Mouse (Mus musculus) hindbrain, embryonic 11.5 days (tissue): ENCODE results near the gene Btbd1. TPM values are rescaled to one million over a fixed set of nuclear protein-coding genes. Genes with fewer than 3 reads are reported as not detected.
"Not testable (repeated sequence)": the region's sequence is repeated elsewhere in the genome, so short reads cannot be mapped to it uniquely, and the experiment has no call there.

ENCODE experiments used
- ATAC-seq: fragments of 200-750 bp; cut with Nextera tagmentation; 2 replicates; pipeline ENCODE4 v1.8.0; 2017; ENCODE audit warnings: mild to moderate bottlenecking, moderate TSS enrichment, moderate library complexity; ENCODE audit not compliant: low FRiP score
- DNase-seq: peaks from one replicate; pipeline ENCODE4 v3.0.0-alpha.2; 2015; ENCODE audit warnings: low spot score
- H3K27ac ChIP-seq: fragments of 300-500 bp; sonication (generic); 2 replicates; pipeline ENCODE4 v1.5.1; 2014; ENCODE audit warnings: mild to moderate bottlenecking, low read depth, low read length
- H3K27me3 ChIP-seq: fragments of 300-500 bp; sonication (generic); 2 replicates; pipeline ENCODE4 v1.6.1; 2014; ENCODE audit warnings: mild to moderate bottlenecking, low read length, moderate library complexity, mixed read lengths; ENCODE audit not compliant: control insufficient read depth, insufficient read depth
- H3K36me3 ChIP-seq: fragments of 300-500 bp; sonication (generic); 2 replicates; pipeline ENCODE4 v1.6.1; 2014; ENCODE audit warnings: mild to moderate bottlenecking, low read length, moderate library complexity, mixed read lengths; ENCODE audit not compliant: control insufficient read depth, insufficient read depth
- H3K4me1 ChIP-seq: fragments of 300-500 bp; sonication (generic); replicated peaks from 2 replicates; pipeline ENCODE4 v1.6.1; 2014; ENCODE audit warnings: low read length, mixed read lengths; ENCODE audit not compliant: control insufficient read depth, insufficient read depth
- H3K4me2 ChIP-seq: fragments of 300-500 bp; sonication (generic); replicated peaks from 2 replicates; pipeline ENCODE4 v1.6.1; 2014; ENCODE audit warnings: mild to moderate bottlenecking, low read depth, low read length
- H3K4me3 ChIP-seq: fragments of 300-500 bp; sonication (generic); 2 replicates; pipeline ENCODE4 v1.5.1; 2014; ENCODE audit warnings: low read depth, low read length
- H3K9ac ChIP-seq: fragments of 300-500 bp; sonication (generic); 2 replicates; pipeline ENCODE4 v1.6.1; 2014; ENCODE audit warnings: low read depth, low read length
- H3K9me3 ChIP-seq: fragments of 300-500 bp; sonication (generic); 2 replicates; pipeline ENCODE4 v1.6.1; 2016; ENCODE audit warnings: low read length; ENCODE audit not compliant: control insufficient read depth
- WGBS: fragments of 180-500 bp; shearing (Covaris S2); extraction: QIAGEN DNeasy Blood & Tissue Kit; methylation state at CpG from one replicate; pipeline ENCODE4 v1.1.7; 2014; 5-methylcytosine and 5-hydroxymethylcytosine counted together
- polyA plus RNA-seq: library from polyadenylated mRNA; unstranded; fragments of >200 nt; fragmentation: Nextera tagmentation; extraction: Ambion mirVana; gene quantifications from 2 replicates; pipeline ENCODE4 v1.2.1, GENCODE M21; 2014

Gene Btbd1
- polyA plus RNA-seq, 1 experiment from 2014 or later, result 101 TPM

DNA sequence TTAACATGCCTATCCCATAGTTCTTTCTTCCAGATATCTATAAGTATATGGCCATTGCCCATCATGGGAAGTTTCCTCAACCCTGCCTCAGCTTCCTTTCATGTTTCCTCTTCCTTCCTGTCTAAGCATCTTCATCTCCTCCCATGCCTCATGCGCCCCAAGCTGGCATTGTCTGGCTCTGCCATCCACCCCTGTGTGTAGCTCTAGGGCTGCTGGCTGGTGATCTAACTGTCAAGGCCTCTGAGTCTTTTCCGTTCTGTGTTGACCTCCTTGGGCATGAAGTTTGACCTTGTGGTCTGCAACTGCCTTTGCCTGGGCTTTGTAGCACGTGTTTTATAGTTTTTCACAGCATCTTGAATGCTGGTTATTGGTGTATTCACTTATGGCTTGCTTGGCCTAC is 16.1 kb upstream of the Btbd1 start:
- H3K9ac ChIP-seq, result no peak overlapping the region
- H3K27me3 ChIP-seq, result no peaks in the 10 kb centered on the region
- H3K4me1 ChIP-seq, result no peaks in the 10 kb centered on the region
- DNase-seq (no peak), ATAC-seq (no peak)
- no peak overlapping the region for H3K27ac ChIP-seq
- no peak overlapping the region for H3K4me2 ChIP-seq
- no peaks in the 10 kb centered on the region for H3K9me3 ChIP-seq
- H3K36me3 ChIP-seq, result no peaks in the 10 kb centered on the region
- 81% methylated on average over 3 of the region's 3 CpGs for WGBS
- H3K4me3 ChIP-seq, result no peak overlapping the region

DNA sequence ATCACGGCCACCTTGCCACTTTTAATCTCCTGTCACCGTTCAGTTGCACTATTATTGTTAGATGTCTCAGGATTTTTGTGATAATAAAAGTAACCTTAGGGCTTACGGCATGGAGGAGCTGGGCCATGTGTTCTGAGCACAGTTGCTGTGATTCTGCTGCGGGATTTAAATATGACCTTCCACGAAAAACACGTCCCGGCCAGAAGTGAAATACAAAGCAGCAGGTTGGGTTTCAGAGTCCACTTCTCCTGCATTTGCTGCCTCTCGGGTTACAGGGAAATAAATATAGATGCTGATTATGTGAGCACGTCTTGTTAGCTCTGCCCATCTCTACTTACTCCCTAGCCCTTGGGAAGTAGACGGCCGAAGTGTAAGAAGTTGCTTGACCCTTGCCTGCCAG is 15.6 kb upstream of the Btbd1 start:
- ATAC-seq, result no peak
- Histone ChIP-seq H3K9me3 (no peaks in the 10 kb centered on the region), H3K36me3 (no peaks in the 10 kb centered on the region), H3K9ac (no peak overlapping the region), H3K27me3 (no peaks in the 10 kb centered on the region), H3K27ac (no peak overlapping the region), H3K4me1 (no peaks in the 10 kb centered on the region), H3K4me2 (no peak overlapping the region), H3K4me3 (no peak overlapping the region)
- WGBS, result 81% methylated on average over 11 of the region's 11 CpGs
- no peak for DNase-seq

DNA sequence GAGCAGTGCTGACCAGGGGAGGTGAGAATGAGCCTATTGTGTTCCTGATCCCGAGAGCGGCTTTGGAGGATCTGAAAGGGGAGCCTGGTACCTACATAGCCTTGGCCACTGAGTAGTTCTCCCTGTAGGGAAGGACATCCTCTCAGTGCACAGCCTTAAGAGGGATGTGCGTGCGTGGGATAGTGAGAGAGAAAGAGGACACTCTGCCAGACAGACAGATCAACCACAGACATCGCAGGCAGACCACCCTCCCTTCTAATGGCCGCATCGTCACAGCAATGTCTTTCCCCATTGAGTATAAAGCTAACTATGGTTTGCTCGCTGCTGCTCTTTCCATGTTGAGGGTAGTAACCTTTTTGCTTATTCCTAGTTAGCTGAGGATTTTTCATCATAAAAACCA is 14.7 kb upstream of the Btbd1 start:
- H3K9me3 ChIP-seq, result no peaks in the 10 kb centered on the region
- H3K4me3 ChIP-seq, result no peak overlapping the region
- WGBS, result 80% methylated on average over 8 of the region's 8 CpGs
- no peak for DNase-seq
- H3K27ac ChIP-seq, result no peak overlapping the region
- H3K9ac ChIP-seq, result no peak overlapping the region
- no peaks in the 10 kb centered on the region for H3K4me1 ChIP-seq
- H3K4me2 ChIP-seq, result no peak overlapping the region
- no peaks in the 10 kb centered on the region for H3K36me3 ChIP-seq
- ATAC-seq, result no peak
- no peaks in the 10 kb centered on the region for H3K27me3 ChIP-seq

DNA sequence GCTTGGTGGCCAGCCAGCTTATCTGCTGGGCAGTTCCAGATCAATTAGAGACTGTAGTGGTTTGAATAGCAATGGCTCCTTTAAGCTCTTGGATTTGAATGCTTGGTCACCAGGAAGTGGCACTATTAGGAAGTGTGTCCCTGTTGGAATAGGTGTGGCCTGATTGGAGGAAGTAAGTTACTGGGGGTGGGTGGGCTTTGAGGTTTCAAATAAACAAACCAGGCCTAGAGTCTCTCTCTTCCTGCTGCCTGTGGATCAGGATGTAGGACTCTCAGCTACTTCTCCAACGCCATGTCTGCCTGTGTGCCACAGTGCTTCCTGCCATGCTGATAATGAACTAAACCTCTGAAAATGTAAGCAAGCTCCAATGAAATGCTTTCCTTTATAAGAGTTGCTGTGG is 13.8 kb upstream of the Btbd1 start:
- WGBS, result 69% methylated on average over 1 of the region's 1 CpGs
- ATAC-seq, result no peak

DNA sequence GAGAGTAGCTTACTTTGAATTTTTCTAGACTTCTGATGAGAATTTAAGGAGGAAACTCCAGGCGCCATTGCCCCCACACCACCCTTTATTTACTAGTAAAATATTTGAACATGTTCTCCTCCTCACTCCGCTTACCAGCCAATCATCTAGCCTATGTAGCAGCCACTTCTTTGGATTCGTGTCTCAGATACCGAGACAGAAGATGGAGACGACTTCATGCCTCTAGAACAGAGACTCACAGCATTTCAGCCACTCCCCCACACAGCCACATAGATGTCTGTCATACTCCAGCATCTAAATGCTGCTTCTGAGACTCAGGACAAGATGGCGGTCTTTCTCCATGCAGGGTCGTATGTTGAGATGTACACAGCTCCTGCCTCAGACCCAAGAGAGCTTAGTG is 12.9 kb upstream of the Btbd1 start:
- WGBS, result 90% methylated on average over 7 of the region's 7 CpGs
- Histone ChIP-seq H3K27me3 (no peaks in the 10 kb centered on the region), H3K9me3 (no peaks in the 10 kb centered on the region), H3K4me2 (no peak overlapping the region), H3K4me3 (no peak overlapping the region), H3K4me1 (no peaks in the 10 kb centered on the region), H3K36me3 (no peaks in the 10 kb centered on the region), H3K27ac (no peak overlapping the region), H3K9ac (no peak overlapping the region)
- no peak for ATAC-seq
- DNase-seq, result no peak

More for the DNA sequence above, 13.8 kb upstream of the Btbd1 start:
- H3K4me2 ChIP-seq, result no peak overlapping the region
- H3K9ac ChIP-seq, result no peak overlapping the region
- no peak overlapping the region for H3K4me3 ChIP-seq
- no peaks in the 10 kb centered on the region for H3K36me3 ChIP-seq
- H3K4me1 ChIP-seq, result no peaks in the 10 kb centered on the region
- H3K27ac ChIP-seq, result no peak overlapping the region
- no peak for DNase-seq
- no peaks in the 10 kb centered on the region for H3K27me3 ChIP-seq
- no peaks in the 10 kb centered on the region for H3K9me3 ChIP-seq

DNA sequence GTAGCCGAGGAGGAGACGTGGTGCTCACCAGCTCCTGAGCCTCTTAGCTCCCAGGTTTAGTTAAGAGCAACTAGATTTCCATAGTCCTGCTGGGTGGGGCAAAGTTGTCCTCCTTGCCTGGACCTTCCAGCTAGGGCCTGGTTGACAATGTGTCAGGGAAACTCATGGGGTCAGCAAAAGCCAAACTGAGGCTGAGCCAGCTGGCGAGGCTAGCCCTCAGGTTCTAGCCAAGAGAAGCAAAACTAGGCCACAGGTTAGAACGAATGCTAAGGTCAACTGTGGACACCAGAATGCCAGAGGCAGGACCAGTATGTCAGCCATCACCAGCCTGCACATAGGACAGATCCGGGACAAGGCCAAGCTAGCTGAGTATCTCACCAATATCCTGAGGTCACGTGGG is 12.2 kb upstream of the Btbd1 start:
- no peak overlapping the region for H3K4me2 ChIP-seq
- H3K36me3 ChIP-seq, result no peaks in the 10 kb centered on the region
- no peak for ATAC-seq
- H3K4me3 ChIP-seq, result no peak overlapping the region
- no peaks in the 10 kb centered on the region for H3K4me1 ChIP-seq
- 87% methylated on average over 6 of the region's 6 CpGs for WGBS
- no peak overlapping the region for H3K27ac ChIP-seq
- DNase-seq, result no peak
- no peaks in the 10 kb centered on the region for H3K9me3 ChIP-seq
- H3K9ac ChIP-seq, result no peak overlapping the region
- no peaks in the 10 kb centered on the region for H3K27me3 ChIP-seq

DNA sequence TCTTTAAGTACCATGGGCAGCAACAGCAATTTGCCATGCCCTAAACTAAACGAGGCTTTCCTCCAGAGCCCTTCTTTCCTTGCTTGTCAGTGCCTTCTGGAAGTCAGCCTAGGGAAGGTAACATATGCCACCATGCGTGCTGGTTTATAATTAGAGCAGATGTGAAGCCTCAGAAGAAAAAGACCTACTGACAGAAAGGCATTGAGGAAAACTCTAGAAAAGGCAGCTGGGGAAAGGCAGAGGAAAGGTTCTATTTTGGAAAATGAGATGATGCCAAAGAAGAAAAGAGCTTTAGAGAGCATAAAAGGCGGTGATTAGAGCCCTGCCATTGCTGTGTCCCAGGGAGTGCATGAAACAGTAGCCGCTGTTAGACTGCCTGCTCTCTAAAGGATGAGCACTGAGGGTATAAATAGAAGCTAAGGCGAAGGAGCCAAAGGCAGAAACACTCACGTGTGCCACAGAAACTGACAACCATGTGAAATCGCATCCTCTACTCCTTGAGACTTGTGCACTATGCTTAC is 11.5 kb upstream of the Btbd1 start:
- no peak for DNase-seq
- no peaks in the 10 kb centered on the region for H3K36me3 ChIP-seq
- no peak overlapping the region for H3K4me3 ChIP-seq
- H3K4me1 ChIP-seq, result no peaks in the 10 kb centered on the region
- ATAC-seq, result no peak
- no peak overlapping the region for H3K9ac ChIP-seq
- H3K27me3 ChIP-seq, result no peaks in the 10 kb centered on the region
- H3K27ac ChIP-seq, result no peak overlapping the region
- no peaks in the 10 kb centered on the region for H3K9me3 ChIP-seq
- H3K4me2 ChIP-seq, result no peak overlapping the region
- WGBS, result 80% methylated on average over 7 of the region's 7 CpGs

DNA sequence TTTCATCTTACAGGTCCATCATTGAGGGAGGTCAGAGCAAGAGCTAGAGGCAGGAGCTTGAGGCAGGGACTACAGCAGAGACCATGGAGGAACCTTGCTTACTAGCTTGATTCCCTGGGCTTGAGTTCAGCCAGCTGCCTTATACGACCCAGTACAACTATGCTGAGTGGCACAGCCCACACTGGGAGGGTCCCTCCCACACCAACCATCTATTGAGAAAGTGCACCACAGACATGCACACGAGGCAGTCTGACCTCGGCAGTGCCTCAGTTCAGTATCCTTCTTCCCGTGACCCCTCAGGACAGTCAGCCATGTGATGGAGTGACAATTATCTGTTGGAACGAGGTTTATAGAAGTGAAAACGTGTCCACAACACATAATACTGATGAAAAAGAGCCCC is 10.5 kb upstream of the Btbd1 start:
- Histone ChIP-seq H3K27me3 (no peaks in the 10 kb centered on the region), H3K4me3 (no peak overlapping the region), H3K9ac (no peak overlapping the region), H3K9me3 (no peaks in the 10 kb centered on the region), H3K36me3 (no peaks in the 10 kb centered on the region), H3K4me2 (no peak overlapping the region), H3K4me1 (no peaks in the 10 kb centered on the region), H3K27ac (no peak overlapping the region)
- ATAC-seq, result no peak
- WGBS, result 74% methylated on average over 6 of the region's 6 CpGs
- no peak for DNase-seq

DNA sequence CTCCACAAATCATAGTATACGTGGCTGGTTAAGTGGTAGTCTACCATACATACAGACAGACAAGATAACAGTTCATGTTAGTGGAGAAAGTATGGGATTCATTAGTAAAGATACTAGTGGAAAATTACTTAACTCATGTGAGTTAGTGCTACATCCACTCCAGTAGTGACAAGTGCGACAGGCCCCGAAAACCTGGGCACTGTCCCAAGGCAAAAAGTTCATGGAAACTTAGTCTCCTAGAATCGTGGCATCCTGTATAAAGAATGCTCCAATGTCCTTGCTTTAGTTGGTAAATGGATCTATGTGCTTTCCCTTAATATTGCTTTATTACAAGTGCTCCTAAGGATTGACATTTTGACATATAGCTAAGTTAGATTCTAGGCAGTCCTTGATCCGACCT is 8.5 kb upstream of the Btbd1 start:
- H3K4me3 ChIP-seq, DNase-seq, H3K36me3 ChIP-seq, H3K9me3 ChIP-seq, H3K27ac ChIP-seq, H3K4me2 ChIP-seq, H3K27me3 ChIP-seq, H3K9ac ChIP-seq, H3K4me1 ChIP-seq, ATAC-seq: not testable (repeated sequence)
- 87% methylated on average over 5 of the region's 5 CpGs for WGBS
